10 mouse cellular contexts compared by ENCODE assay signal in the genomic region with DNA sequence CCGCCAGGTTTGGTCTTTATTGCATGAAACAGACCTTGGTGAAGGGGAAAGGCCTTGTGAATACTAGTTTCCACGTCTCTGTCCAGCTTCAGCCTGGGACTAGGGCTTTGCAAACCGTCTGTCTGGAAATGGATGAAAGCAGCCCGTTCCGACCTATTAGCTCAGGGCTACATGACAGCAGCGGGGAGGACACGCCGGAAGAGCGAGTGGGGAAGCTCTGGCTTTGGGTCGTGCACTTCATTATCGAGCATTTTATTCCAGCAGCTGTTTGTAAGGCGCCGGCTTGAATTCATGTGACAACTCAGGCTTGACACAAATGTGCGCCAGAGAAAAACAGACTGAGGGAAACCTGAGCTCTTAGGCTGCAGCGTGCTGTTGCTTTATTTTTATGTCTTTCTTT. TPM values are rescaled to one million over a fixed set of nuclear protein-coding genes. Genes with fewer than 3 reads are reported as not detected.
DNase-seq lines count a peak whose midpoint lies in the region; ATAC-seq and TF ChIP-seq lines count a peak whose summit lies in the region.
"Had no signal": no experiment of that assay in that cellular context is flagged by ENCODE, and none has a peak within 500 bp of the region (broad histone marks: within the 10 kb centered on the region; RNA-seq: fewer than 3 reads in every experiment).

No protein-coding gene starts in this region.

- 0 out of 2 replicates have a peak overlapping the region, but pooled peaks have one; percentile 5 for H3K27ac ChIP-seq in stomach, embryonic 15.5 days
- H3K27ac ChIP-seq in stomach, postnatal 0 days (replicated peaks), result no peak overlapping the region

- DNase-seq in adrenal gland, adult (ENCODE audit: inconsistent age in 2 of 2, low spot score in 1 of 2), result peak; percentile 82 to 86
- DNase-seq in adrenal gland, postnatal 4 days (ENCODE audit: low spot score in 2 of 2), result no peak
- DNase-seq in stomach, postnatal 0 days (ENCODE audit: low spot score), result no peak
- DNase-seq in kidney, postnatal 4 days, result peak; percentile 70 to 78
- DNase-seq in frontal cortex, postnatal 14 days (ENCODE audit: low spot score in 2 of 2), result no peak
- DNase-seq in cerebellum, adult 11 months, result no peak
- DNase-seq in frontal cortex, postnatal 25 days (ENCODE audit: low spot score in 2 of 2), result no peak
- DNase-seq: embryo, embryonic 11 days; liver, postnatal 0 days had no signal

- no peak for TF ChIP-seq EP300 in stomach, postnatal 0 days (optimal IDR thresholded peaks at IDR 0.05)

- WGBS in stomach, embryonic 15.5 days, result 68% methylated on average over 15 of the region's 15 CpGs
- 67% methylated on average over 15 of the region's 15 CpGs for WGBS in stomach, postnatal 0 days

- peaks cover 4% of the 10 kb centered on the region for H3K36me3 ChIP-seq in stomach, embryonic 15.5 days
- H3K36me3 ChIP-seq in stomach, postnatal 0 days (ENCODE audit: control insufficient read depth, insufficient read depth, low read length), result no peaks in the 10 kb centered on the region; the same call in 1 of the 2 replicates

- no peaks in the 10 kb centered on the region for H3K27me3 ChIP-seq in stomach, embryonic 15.5 days (replicated peaks)
- no peaks in the 10 kb centered on the region for H3K27me3 ChIP-seq in stomach, postnatal 0 days (ENCODE audit: control insufficient read depth, insufficient read depth, low read length)

- H3K4me1 ChIP-seq in stomach, embryonic 15.5 days, result no peaks in the 10 kb centered on the region
- H3K4me1 ChIP-seq in stomach, postnatal 0 days (replicated peaks; ENCODE audit: control insufficient read depth, insufficient read depth), result no peaks in the 10 kb centered on the region

- no peak for TF ChIP-seq CTCF in stomach, postnatal 0 days (IDR thresholded peaks at IDR 0.05; ENCODE audit: low read depth)

- no peak overlapping the region for H3K9ac ChIP-seq in stomach, embryonic 15.5 days
- H3K9ac ChIP-seq in stomach, postnatal 0 days (ENCODE audit: low read length), result no peak overlapping the region
- H3K9ac ChIP-seq: liver, postnatal 0 days had no signal

- H3K4me3 ChIP-seq in stomach, embryonic 15.5 days (replicated peaks), result no peak overlapping the region
- H3K4me3 ChIP-seq in stomach, postnatal 0 days (ENCODE audit: low read depth, low read length), result no peak overlapping the region

- ATAC-seq in stomach, embryonic 15.5 days (ENCODE audit: insufficient read depth, low FRiP score, low read depth), result no peak
- no peak for ATAC-seq in stomach, postnatal 0 days (ENCODE audit: low FRiP score, low TSS enrichment)
- ATAC-seq: liver, postnatal 0 days had no signal

- no peak overlapping the region for H3K4me2 ChIP-seq in stomach, embryonic 15.5 days
- H3K4me2 ChIP-seq in stomach, postnatal 0 days (replicated peaks; ENCODE audit: low read depth), result no peak overlapping the region

- no peaks in the 10 kb centered on the region for H3K9me3 ChIP-seq in stomach, embryonic 15.5 days
- H3K9me3 ChIP-seq in stomach, postnatal 0 days (ENCODE audit: control insufficient read depth, low read length), result no peaks in the 10 kb centered on the region

RNA-seq across cellular contexts. Expression of gene Bcl2l11, which starts 13.9 kb away (rescaled TPM):
- 10 to 100 TPM; 37.2 to 37.7 TPM for total RNA-seq in adrenal gland, postnatal 4 days (2021)
- polyA plus RNA-seq in stomach, embryonic 15.5 days (2015; fragmentation: Nextera tagmentation; extraction: Ambion mirVana), result 17.4 and 19.9 TPM in 2 replicates
- 6.2 and 8.0 TPM in 2 replicates for polyA plus RNA-seq in stomach, postnatal 0 days (2015; fragmentation: Nextera tagmentation; extraction: Ambion mirVana)

Comparison
In these comparisons a context has a peak if more than half of its experiments do, and no peak if none do; other contexts are left out.
1. DNase-seq: peak in adrenal gland, adult (2 of 2) and kidney, postnatal 4 days (2 of 2); none in adrenal gland, postnatal 4 days (0 of 2), stomach, postnatal 0 days (single experiment), frontal cortex, postnatal 14 days (0 of 2), cerebellum, adult 11 months (single experiment) and frontal cortex, postnatal 25 days (0 of 2).